Mouse (Mus musculus) testis, adult 2 months (tissue): ENCODE measurements at regions not wholly inside any gene's neighbourhood (a gene's known extent, or its start where the extent isn't known, plus 50 kb on each side); places are given as distances from the start of the nearest gene placed in this dataset.

Source experiments
- H3K27ac ChIP-seq: fragments of 200-500 bp; 2 replicates; pipeline ENCODE4 v1.5.1; 2012; ENCODE audit warnings: low read depth, low read length; ENCODE audit not compliant: control insufficient read depth, insufficient read depth
- H3K27me3 ChIP-seq: fragments of 200-500 bp; 2 replicates; pipeline ENCODE4 v1.6.1; 2012; ENCODE audit warnings: mild to moderate bottlenecking, low read length, moderate library complexity; ENCODE audit not compliant: control insufficient read depth, insufficient read depth
- H3K36me3 ChIP-seq: fragments of 200-500 bp; 2 replicates; pipeline ENCODE4 v1.6.1; 2012; ENCODE audit warnings: mild to moderate bottlenecking, low read length; ENCODE audit not compliant: control insufficient read depth, insufficient read depth
- H3K4me1 ChIP-seq: fragments of 200-500 bp; 2 replicates; pipeline ENCODE4 v1.6.1; 2012; ENCODE audit warnings: low read length; ENCODE audit not compliant: control insufficient read depth, insufficient read depth
- H3K4me3 ChIP-seq: fragments of 200-500 bp; 2 replicates; pipeline ENCODE4 v1.5.1; 2012; ENCODE audit warnings: low read depth, mild to moderate bottlenecking, low read length, moderate library complexity, mixed read lengths; ENCODE audit not compliant: control insufficient read depth
- CTCF ChIP-seq: fragments of 200-500 bp; IDR thresholded peaks from 2 replicates; pipeline ENCODE4 v1.5.1; 2012; ENCODE audit warnings: low read depth, mild to moderate bottlenecking, inconsistent platforms, low read length, moderate library complexity; ENCODE audit not compliant: control insufficient read depth, insufficient read depth, insufficient replicate concordance
- POLR2A ChIP-seq: fragments of 200-500 bp; IDR thresholded peaks from 2 replicates; pipeline ENCODE4 v1.6.1; 2012; ENCODE audit warnings: low read depth, mild to moderate bottlenecking, inconsistent platforms, low read length, moderate library complexity; ENCODE audit not compliant: control insufficient read depth

DNA sequence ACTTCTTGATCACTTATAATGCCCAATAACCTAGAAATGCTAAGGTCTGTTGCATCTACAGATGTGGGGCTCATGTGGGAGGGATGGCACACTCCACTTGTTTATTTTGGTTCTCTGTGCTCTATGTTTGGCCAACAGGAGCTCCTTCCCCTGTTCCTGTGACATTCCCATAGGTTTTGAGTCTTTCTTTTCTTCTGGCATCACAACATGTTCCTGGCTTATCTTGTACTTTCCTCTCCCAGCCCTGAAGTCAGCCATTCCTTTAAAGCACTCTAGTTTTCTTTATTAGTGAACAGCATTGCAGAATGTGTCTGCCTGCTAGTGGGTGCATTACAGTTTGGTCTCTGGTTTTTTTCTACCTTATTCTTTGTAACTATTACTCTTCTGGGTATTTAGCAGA, 92.6 kb upstream of the Stc2 start:
- Histone ChIP-seq H3K4me3 (no peak overlapping the region), H3K36me3 (no peaks in the 10 kb centered on the region), H3K27me3 (no peaks in the 10 kb centered on the region), H3K4me1 (no peaks in the 10 kb centered on the region), H3K27ac (peak overlapping the region; percentile 18; the same call in 1 of the 2 replicates)
- no peak for TF ChIP-seq POLR2A
- no peak for TF ChIP-seq CTCF

DNA sequence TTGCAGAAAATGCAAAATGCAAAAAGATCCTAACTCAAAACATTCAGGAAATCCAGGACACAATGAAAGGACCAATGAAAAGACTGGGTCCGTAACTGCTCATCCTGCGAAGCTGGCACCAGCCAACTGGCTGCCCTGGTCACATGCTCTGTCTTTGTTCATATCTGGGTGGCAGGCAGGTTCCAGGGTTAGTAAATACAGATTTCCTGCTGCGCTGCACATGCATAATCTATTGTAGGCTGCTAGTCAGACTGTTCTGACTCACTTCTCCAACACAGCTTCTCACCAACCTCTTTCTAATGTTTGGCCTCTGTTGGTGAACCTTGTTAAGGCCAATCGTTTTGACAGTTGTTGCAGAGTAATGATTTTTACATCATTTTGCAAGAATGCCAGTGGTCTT, 92.0 kb upstream of the Stc2 start:
- peak overlapping the region; percentile 54 for H3K27ac ChIP-seq
- H3K36me3 ChIP-seq = no peaks in the 10 kb centered on the region
- no peaks in the 10 kb centered on the region for H3K4me1 ChIP-seq
- no peaks in the 10 kb centered on the region for H3K27me3 ChIP-seq
- H3K4me3 ChIP-seq = no peak overlapping the region
- TF ChIP-seq CTCF (no peak), POLR2A (no peak)

DNA sequence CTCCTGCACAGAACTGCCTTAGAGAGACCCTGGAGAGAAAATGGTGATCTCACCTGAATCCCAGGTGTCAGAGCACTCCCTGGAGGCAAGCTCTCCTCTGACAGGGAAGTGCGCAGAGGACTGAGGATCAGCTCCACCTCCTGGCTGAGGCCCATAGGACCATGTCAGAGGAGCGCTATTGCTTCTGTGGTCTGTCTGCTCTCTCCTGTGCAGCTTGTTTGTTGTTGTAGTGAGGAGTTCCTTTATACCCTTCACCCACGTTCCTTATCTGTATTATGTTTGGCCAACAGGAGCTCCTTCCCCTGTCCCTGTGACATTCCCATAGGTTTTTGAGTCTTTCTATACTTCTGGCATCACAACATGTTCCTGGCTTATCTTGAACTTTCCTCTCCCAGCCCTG, 91.5 kb upstream of the Stc2 start:
- TF ChIP-seq POLR2A (no peak), CTCF (no peak)
- no peaks in the 10 kb centered on the region for H3K4me1 ChIP-seq
- no peaks in the 10 kb centered on the region for H3K27me3 ChIP-seq
- H3K4me3 ChIP-seq = no peak overlapping the region
- no peaks in the 10 kb centered on the region for H3K36me3 ChIP-seq
- peak overlapping the region; percentile 36 for H3K27ac ChIP-seq

DNA sequence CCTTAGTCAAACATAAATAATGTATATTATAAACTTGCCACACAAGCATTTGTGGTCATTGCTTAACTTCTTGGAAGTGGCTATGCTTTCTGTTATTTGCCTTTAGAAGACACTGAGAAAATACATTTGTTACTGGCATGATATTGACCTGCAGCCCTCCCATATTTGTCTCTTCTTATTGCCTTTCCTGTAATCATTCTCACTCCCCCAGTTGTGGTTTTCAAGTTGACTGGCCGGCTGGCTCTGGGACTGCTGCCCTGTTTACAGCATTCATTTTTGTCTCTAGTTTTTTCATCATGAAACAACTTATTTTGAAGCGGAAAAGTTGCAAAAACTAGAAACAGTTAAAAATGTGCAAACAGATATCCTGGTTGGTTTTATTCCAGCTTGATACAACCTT, 57.5 kb upstream of the Stc2 start:
- no peak overlapping the region for H3K27ac ChIP-seq
- no peaks in the 10 kb centered on the region for H3K4me1 ChIP-seq
- no peak for TF ChIP-seq POLR2A
- TF ChIP-seq CTCF = no peak
- no peak overlapping the region for H3K4me3 ChIP-seq
- H3K27me3 ChIP-seq = no peaks in the 10 kb centered on the region
- no peaks in the 10 kb centered on the region for H3K36me3 ChIP-seq
